Mouse (Mus musculus) G1E (cell line): ENCODE results near the gene Foxo3.

Source experiments
- CTCF ChIP-seq: IDR thresholded peaks from 2 replicates; pipeline ENCODE4 v1.5.1; 2012; ENCODE audit warnings: low read depth, low read length, inconsistent platforms, mixed read lengths
- GATA1 ChIP-seq: IDR thresholded peaks from 2 replicates; pipeline ENCODE4 v1.6.1; 2012; ENCODE audit warnings: borderline replicate concordance, low read length, inconsistent platforms, mixed read lengths
- GATA2 ChIP-seq: IDR thresholded peaks from 2 replicates; pipeline ENCODE4 v1.6.1; 2012; ENCODE audit warnings: low read depth, low read length, inconsistent platforms, borderline replicate concordance
- POLR2AphosphoS5 ChIP-seq: IDR thresholded peaks from 2 replicates; pipeline ENCODE4 v1.6.1; 2012; ENCODE audit warnings: low read depth, low read length, inconsistent platforms; ENCODE audit not compliant: insufficient replicate concordance
- TAL1 ChIP-seq: conservative IDR thresholded peaks from 2 replicates; pipeline ENCODE4 v1.6.1; 2012; ENCODE audit warnings: low read depth, low read length, inconsistent platforms, mixed read lengths

- TF ChIP-seq CTCF (no peak), GATA1 (no peak), TAL1 (no peak), POLR2AphosphoS5 (no peak), GATA2 (no peak)
Measured at GRCm38 (mm10) chr10:42295028-42295427, 18.5 kb upstream of the Foxo3 start.
